11 mouse cellular contexts compared by ENCODE assay signal in genomic region chr9:24780391-24780928, GRCm38 (mm10). TPM values are rescaled to one million over a fixed set of nuclear protein-coding genes. Genes with fewer than 3 reads are reported as not detected.
A peak's percentile ranks its signal among the peaks of the same experiment; 100 is the strongest.
DNase-seq lines count a peak whose midpoint lies in the region; ATAC-seq and TF ChIP-seq lines count a peak whose summit lies in the region.
"Had no signal": no experiment of that assay in that cellular context is flagged by ENCODE, and none has a peak within 500 bp of the region (broad histone marks: within the 10 kb centered on the region; RNA-seq: fewer than 3 reads in every experiment).

No protein-coding gene starts in this region.

- H3K4me3 ChIP-seq in megakaryocyte, embryonic 14.5 days (replicated peaks), result peak overlapping the region; percentile 75
- peak overlapping the region; percentile 58 for H3K4me3 ChIP-seq in heart, embryonic 16.5 days (ENCODE audit: low read length)
- H3K4me3 ChIP-seq in liver, embryonic 13.5 days (replicated peaks), result peak overlapping the region; percentile 33
- H3K4me3 ChIP-seq in stomach, postnatal 0 days (ENCODE audit: low read depth, low read length), result 0 out of 2 replicates have a peak overlapping the region, but pooled peaks have one; percentile 32

- H3K27me3 ChIP-seq in megakaryocyte, embryonic 14.5 days (replicated peaks), result peaks cover 73% of the 10 kb centered on the region
- H3K27me3 ChIP-seq in heart, embryonic 16.5 days (ENCODE audit: control insufficient read depth, insufficient read depth, low read length), result peaks cover 2% of the 10 kb centered on the region
- H3K27me3 ChIP-seq in liver, embryonic 13.5 days, result peaks cover 73% of the 10 kb centered on the region
- H3K27me3 ChIP-seq in stomach, postnatal 0 days (ENCODE audit: control insufficient read depth, insufficient read depth, low read length), result peaks cover 20% of the 10 kb centered on the region; the same call in 1 of the 2 replicates

- no peak for ATAC-seq in megakaryocyte, adult 5-6 weeks (ENCODE audit: poor library complexity, severe bottlenecking)
- ATAC-seq in heart, embryonic 16.5 days (replicated peaks; ENCODE audit: extremely low read depth, insufficient read depth, low FRiP score), result peak; percentile 21; the same call in 1 of the 2 replicates
- no peak for ATAC-seq in liver, embryonic 13.5 days (ENCODE audit: low read depth)
- ATAC-seq in stomach, postnatal 0 days (ENCODE audit: low FRiP score, low TSS enrichment), result no peak
- ATAC-seq: Patski had no signal

- TF ChIP-seq EP300 in stomach, postnatal 0 days (optimal IDR thresholded peaks at IDR 0.05), result no peak

- peaks cover 17% of the 10 kb centered on the region for H3K9me3 ChIP-seq in megakaryocyte, embryonic 14.5 days
- no peaks in the 10 kb centered on the region for H3K9me3 ChIP-seq in heart, embryonic 16.5 days (replicated peaks; ENCODE audit: control insufficient read depth, low read length)
- no peaks in the 10 kb centered on the region for H3K9me3 ChIP-seq in liver, embryonic 13.5 days (replicated peaks)
- H3K9me3 ChIP-seq in stomach, postnatal 0 days (ENCODE audit: control insufficient read depth, low read length), result no peaks in the 10 kb centered on the region

- no peaks in the 10 kb centered on the region for H3K36me3 ChIP-seq in megakaryocyte, embryonic 14.5 days (replicated peaks; ENCODE audit: low read length)
- no peaks in the 10 kb centered on the region for H3K36me3 ChIP-seq in heart, embryonic 16.5 days (ENCODE audit: control insufficient read depth, insufficient read depth)
- no peaks in the 10 kb centered on the region for H3K36me3 ChIP-seq in liver, embryonic 13.5 days
- H3K36me3 ChIP-seq in stomach, postnatal 0 days (ENCODE audit: control insufficient read depth, insufficient read depth, low read length), result no peaks in the 10 kb centered on the region

- H3K27ac ChIP-seq in heart, embryonic 16.5 days (ENCODE audit: low read length), result peak overlapping the region; percentile 77
- no peak overlapping the region for H3K27ac ChIP-seq in liver, embryonic 13.5 days
- H3K27ac ChIP-seq in stomach, postnatal 0 days (replicated peaks), result no peak overlapping the region

- H3K4me2 ChIP-seq in heart, embryonic 16.5 days (ENCODE audit: low read depth, low read length), result peak overlapping the region; percentile 86
- H3K4me2 ChIP-seq in liver, embryonic 13.5 days, result peak overlapping the region; percentile 55
- H3K4me2 ChIP-seq in stomach, postnatal 0 days (replicated peaks; ENCODE audit: low read depth), result peak overlapping the region; percentile 53

- peaks cover 23% of the 10 kb centered on the region for H3K4me1 ChIP-seq in megakaryocyte, embryonic 14.5 days
- H3K4me1 ChIP-seq in heart, embryonic 16.5 days (ENCODE audit: control insufficient read depth, insufficient read depth, low read length), result peaks cover 23% of the 10 kb centered on the region
- no peaks in the 10 kb centered on the region for H3K4me1 ChIP-seq in liver, embryonic 13.5 days (replicated peaks)
- H3K4me1 ChIP-seq in stomach, postnatal 0 days (replicated peaks; ENCODE audit: control insufficient read depth, insufficient read depth), result no peaks in the 10 kb centered on the region; the same call in 1 of the 2 replicates

- WGBS in heart, embryonic 16.5 days, result 11% methylated on average over 21 of the region's 22 CpGs
- WGBS in liver, embryonic 13.5 days (ENCODE audit: insufficient replicate concordance), result 4% methylated on average over 19 of the region's 22 CpGs
- WGBS in stomach, postnatal 0 days, result 4% methylated on average over 15 of the region's 22 CpGs

- peak overlapping the region; percentile 72 for H3K9ac ChIP-seq in heart, embryonic 16.5 days (ENCODE audit: low read length)
- no peak overlapping the region for H3K9ac ChIP-seq in liver, embryonic 13.5 days
- H3K9ac ChIP-seq in stomach, postnatal 0 days (ENCODE audit: low read length), result no peak overlapping the region

- no peak for TF ChIP-seq CTCF in stomach, postnatal 0 days (IDR thresholded peaks at IDR 0.05; ENCODE audit: low read depth)

- no peak for DNase-seq in liver, embryonic 13.5 days
- DNase-seq in stomach, postnatal 0 days (ENCODE audit: low spot score), result no peak
- no peak for DNase-seq in cerebellum, adult 18-20 months
- DNase-seq in frontal cortex, postnatal 25 days (ENCODE audit: low spot score in 2 of 2), result no peak
- no peak for DNase-seq in cerebellum, postnatal 25 days
- DNase-seq: right cerebral cortex, adult 18-20 months had no signal

RNA-seq across cellular contexts. Expression of gene Tbx20, which starts 6.4 kb away (rescaled TPM):
- polyA plus RNA-seq in megakaryocyte, embryonic 14.5 days (2012; ENCODE audit: insufficient read depth, low replicate concordance), result 1.3 TPM in 1 of 2 replicates, not detected in the other
- total RNA-seq in megakaryocyte, adult 5-6 weeks (2015), result not detected in 2 replicates
- total RNA-seq in megakaryocyte, adult 5-6 weeks (2017), result not detected in 2 replicates
- 67.6 and 68.9 TPM in 2 replicates for polyA plus RNA-seq in heart, embryonic 16.5 days (2015; fragmentation: Nextera tagmentation; extraction: Ambion mirVana)
- polyA plus RNA-seq in liver, embryonic 13.5 days (2015; fragmentation: Nextera tagmentation; extraction: Ambion mirVana), result 0.69 and 0.96 TPM in 2 replicates
- 0.08 TPM in 1 of 2 replicates, not detected in the other for polyA plus RNA-seq in stomach, postnatal 0 days (2015; fragmentation: Nextera tagmentation; extraction: Ambion mirVana)
- polyA plus RNA-seq: large intestine, adult 2 months had no signal

Comparison
In these comparisons a context has a peak if more than half of its experiments do, and no peak if none do; other contexts are left out.
1. RNA of gene Tbx20, which starts 6.4 kb away (polyA plus RNA-seq): 67.6 to 68.9 TPM in heart, embryonic 16.5 days; 0.69 to 0.96 TPM in liver, embryonic 13.5 days, 1.3 TPM in megakaryocyte, embryonic 14.5 days and 0.08 TPM in stomach, postnatal 0 days; every median in the first group is over 10 times any median in the second.
2. Peak in every context shown above with its lines, with median percentiles within 50 percentile points of each other: H3K4me3 ChIP-seq and H3K4me2 ChIP-seq.